Mouse (Mus musculus): ENCODE data around the gene Hoxb6.

GRCm38 (mm10) chr11:96268031-96268745, 24.1 kb upstream of the Hoxb6 start:
- TF ChIP-seq POLR2A (IDR thresholded peaks at IDR 0.05; ENCODE audit: control insufficient read depth, extremely low read depth, insufficient read depth, low read length, poor library complexity): no peak
- no peak for TF ChIP-seq CTCF (IDR thresholded peaks at IDR 0.05; ENCODE audit: borderline replicate concordance, control insufficient read depth, extremely low read depth, insufficient read depth, low read length, poor library complexity)
